Comparison of ENCODE assay signal across 8 mouse cellular contexts in the genomic region with DNA sequence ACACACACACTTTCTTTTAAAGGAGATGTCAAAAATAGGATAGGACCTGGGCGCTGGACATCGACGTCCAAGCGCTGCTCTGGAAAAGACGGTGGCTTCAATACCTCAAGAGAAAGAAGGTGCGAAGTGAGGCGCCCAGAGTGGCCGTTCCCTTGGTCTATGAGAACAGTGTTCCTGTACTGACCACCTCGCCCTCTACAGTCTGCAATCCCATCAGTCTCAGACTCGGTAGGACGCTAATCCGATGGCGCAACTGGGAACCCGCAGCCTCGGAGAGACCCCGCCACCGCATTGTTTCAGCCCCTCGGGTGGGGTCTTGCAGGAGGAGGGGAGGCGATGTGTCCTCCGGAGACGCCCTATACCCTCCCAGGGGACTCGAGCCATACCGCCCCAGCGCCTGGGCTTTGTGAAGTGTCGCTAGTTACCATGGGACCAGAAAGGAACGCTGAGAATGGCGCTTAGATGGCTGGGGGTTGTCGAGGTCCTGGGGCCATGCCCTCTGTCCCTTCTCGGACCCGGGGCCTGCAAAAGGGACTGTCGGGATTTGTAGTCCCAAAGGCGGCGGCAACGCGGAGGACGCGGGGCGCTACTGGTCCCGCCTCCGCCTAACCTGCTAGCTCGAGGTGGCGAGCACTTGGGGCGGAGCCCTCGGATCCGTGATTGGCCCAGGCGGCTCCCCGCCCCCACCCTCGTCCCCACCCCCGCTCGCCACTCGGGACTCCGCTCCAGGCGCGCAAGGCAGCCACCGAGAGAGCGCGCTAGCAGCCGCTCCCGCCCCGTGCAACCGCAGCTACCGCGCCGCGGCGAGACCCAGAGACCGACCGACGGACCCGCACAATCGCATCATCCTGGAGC. TPM values are rescaled to one million over a fixed set of nuclear protein-coding genes. Genes with fewer than 3 reads are reported as not detected.
DNase-seq lines count a peak whose midpoint lies in the region; ATAC-seq and TF ChIP-seq lines count a peak whose summit lies in the region.

Dpysl5 (plus strand) TSS at position 418 of the 855 bp plus-strand sequence.

- DNase-seq in ES-CJ7 (ENCODE audit: low read depth, low spot score) = peak; percentile 92
- peak; percentile 96 for DNase-seq in cerebellum, adult 11-12 months
- DNase-seq in forebrain, embryonic 14.5 days (ENCODE audit: low spot score) = peak; percentile 97
- peak; percentile 14 for DNase-seq in heart, postnatal 0 days (ENCODE audit: low spot score)
- peak; percentile 89 to 90 for DNase-seq in kidney, postnatal 36 days
- peak; percentile 23 to 40 (median 29) for DNase-seq in liver, embryonic 14.5 days (ENCODE audit: low read depth in 3 of 3, low spot score in 3 of 3)
- DNase-seq in neural tube, embryonic 10.5 days (ENCODE audit: extremely low spot score, low spot score) = peak; percentile 90
- DNase-seq in stomach, postnatal 0 days (ENCODE audit: low spot score) = peak; percentile 90

- H3K27me3 ChIP-seq in forebrain, embryonic 14.5 days (replicated peaks; ENCODE audit: control insufficient read depth, insufficient read depth, low read length) = no peaks in the 10 kb centered on the region
- peaks cover 64% of the 10 kb centered on the region for H3K27me3 ChIP-seq in heart, postnatal 0 days (ENCODE audit: control insufficient read depth, insufficient read depth, low read length)
- peaks cover 52% of the 10 kb centered on the region for H3K27me3 ChIP-seq in liver, embryonic 14.5 days (ENCODE audit: control insufficient read depth, insufficient read depth, low read length)
- peaks cover 8% of the 10 kb centered on the region; the same call in 1 of the 2 replicates for H3K27me3 ChIP-seq in stomach, postnatal 0 days (ENCODE audit: control insufficient read depth, insufficient read depth, low read length)

- H3K36me3 ChIP-seq in forebrain, embryonic 14.5 days (ENCODE audit: control insufficient read depth, insufficient read depth, low read length) = 0 out of 2 replicates have a peak, but pooled peaks cover 2% of the 10 kb centered on the region
- no peaks in the 10 kb centered on the region for H3K36me3 ChIP-seq in heart, postnatal 0 days (replicated peaks; ENCODE audit: control insufficient read depth, insufficient read depth, low read length)
- no peaks in the 10 kb centered on the region for H3K36me3 ChIP-seq in liver, embryonic 14.5 days (replicated peaks; ENCODE audit: control insufficient read depth, insufficient read depth, low read depth)
- no peaks in the 10 kb centered on the region for H3K36me3 ChIP-seq in stomach, postnatal 0 days (ENCODE audit: control insufficient read depth, insufficient read depth, low read length)

- TF ChIP-seq EP300 in heart, postnatal 0 days (IDR thresholded peaks at IDR 0.05; ENCODE audit: low read depth) = no peak
- TF ChIP-seq EP300 in liver, embryonic 14.5 days (IDR thresholded peaks at IDR 0.05; ENCODE audit: low read depth) = no peak
- no peak for TF ChIP-seq EP300 in stomach, postnatal 0 days (optimal IDR thresholded peaks at IDR 0.05)

- no peak for TF ChIP-seq CTCF in heart, postnatal 0 days (IDR thresholded peaks at IDR 0.05; ENCODE audit: low read depth)
- TF ChIP-seq CTCF in liver, embryonic 14.5 days (IDR thresholded peaks at IDR 0.05; ENCODE audit: low read depth) = no peak
- TF ChIP-seq CTCF in stomach, postnatal 0 days (IDR thresholded peaks at IDR 0.05; ENCODE audit: low read depth) = peak; percentile 32

- no peaks in the 10 kb centered on the region for H3K9me3 ChIP-seq in forebrain, embryonic 14.5 days (replicated peaks; ENCODE audit: control insufficient read depth, low read length)
- no peaks in the 10 kb centered on the region for H3K9me3 ChIP-seq in heart, postnatal 0 days (replicated peaks; ENCODE audit: control insufficient read depth, low read length)
- no peaks in the 10 kb centered on the region for H3K9me3 ChIP-seq in liver, embryonic 14.5 days (ENCODE audit: control insufficient read depth, low read length)
- H3K9me3 ChIP-seq in stomach, postnatal 0 days (ENCODE audit: control insufficient read depth, low read length) = no peaks in the 10 kb centered on the region

- H3K4me3 ChIP-seq in forebrain, embryonic 14.5 days (ENCODE audit: low read depth, low read length) = peak within 1 kb of the TSS; percentile 84
- peak within 1 kb of the TSS; percentile 42 for H3K4me3 ChIP-seq in heart, postnatal 0 days (ENCODE audit: low read depth, low read length)
- peak within 1 kb of the TSS; percentile 45 to 46 for H3K4me3 ChIP-seq in liver, embryonic 14.5 days (ENCODE audit: insufficient read depth in 1 of 2, low read depth in 2 of 2, low read length in 2 of 2)
- H3K4me3 ChIP-seq in stomach, postnatal 0 days (ENCODE audit: low read depth, low read length) = peak within 1 kb of the TSS; percentile 45

- peak within 1 kb of the TSS; percentile 89 for H3K4me2 ChIP-seq in forebrain, embryonic 14.5 days (ENCODE audit: low read length)
- peak within 1 kb of the TSS; percentile 68 for H3K4me2 ChIP-seq in heart, postnatal 0 days (ENCODE audit: low read depth, low read length)
- H3K4me2 ChIP-seq in liver, embryonic 14.5 days (ENCODE audit: low read depth) = peak within 1 kb of the TSS; percentile 65
- peak within 1 kb of the TSS; percentile 86 for H3K4me2 ChIP-seq in stomach, postnatal 0 days (replicated peaks; ENCODE audit: low read depth)

- H3K9ac ChIP-seq in forebrain, embryonic 14.5 days (ENCODE audit: low read length) = peak within 1 kb of the TSS; percentile 96
- H3K9ac ChIP-seq in heart, postnatal 0 days (replicated peaks; ENCODE audit: low read depth, low read length) = no peak within 1 kb of the TSS
- no peak within 1 kb of the TSS for H3K9ac ChIP-seq in liver, embryonic 14.5 days (replicated peaks)
- H3K9ac ChIP-seq in stomach, postnatal 0 days (ENCODE audit: low read length) = peak within 1 kb of the TSS; percentile 31; the same call in 1 of the 2 replicates

- H3K27ac ChIP-seq in forebrain, embryonic 14.5 days (ENCODE audit: low read depth, low read length) = peak within 1 kb of the TSS; percentile 92
- H3K27ac ChIP-seq in heart, postnatal 0 days (ENCODE audit: low read depth) = no peak within 1 kb of the TSS
- no peak within 1 kb of the TSS for H3K27ac ChIP-seq in liver, embryonic 14.5 days
- H3K27ac ChIP-seq in stomach, postnatal 0 days (replicated peaks) = no peak within 1 kb of the TSS

- WGBS in forebrain, embryonic 14.5 days = under 1% methylated on average over 63 of the region's 71 CpGs
- under 1% methylated on average over 67 of the region's 71 CpGs for WGBS in heart, postnatal 0 days
- 1% methylated on average over 63 of the region's 71 CpGs for WGBS in liver, embryonic 14.5 days (ENCODE audit: insufficient replicate concordance)
- WGBS in stomach, postnatal 0 days = 1% methylated on average over 71 of the region's 71 CpGs

- peak; percentile 92 for ATAC-seq in forebrain, embryonic 14.5 days
- peak; percentile 57 for ATAC-seq in heart, postnatal 0 days (ENCODE audit: insufficient read depth, low read depth)
- ATAC-seq in liver, embryonic 14.5 days (ENCODE audit: insufficient read depth) = peak; percentile 80
- ATAC-seq in stomach, postnatal 0 days (ENCODE audit: low FRiP score, low TSS enrichment) = peak; percentile 90

- H3K4me1 ChIP-seq in forebrain, embryonic 14.5 days (ENCODE audit: control insufficient read depth, insufficient read depth, low read length) = peaks cover 8% of the 10 kb centered on the region; the same call in 1 of the 2 replicates
- H3K4me1 ChIP-seq in heart, postnatal 0 days (ENCODE audit: control insufficient read depth, insufficient read depth) = peaks cover 16% of the 10 kb centered on the region
- H3K4me1 ChIP-seq in liver, embryonic 14.5 days (replicated peaks; ENCODE audit: control insufficient read depth in 2 of 2, insufficient read depth in 2 of 2, low read length in 1 of 2) = no peaks in the 10 kb centered on the region
- 0 out of 2 replicates have a peak, but pooled peaks cover 2% of the 10 kb centered on the region for H3K4me1 ChIP-seq in stomach, postnatal 0 days (replicated peaks; ENCODE audit: control insufficient read depth, insufficient read depth)

RNA-seq across cellular contexts. Expression of gene Dpysl5, which starts in this region (rescaled TPM):
- polyA plus RNA-seq in forebrain, embryonic 14.5 days (2014; fragmentation: Nextera tagmentation; extraction: Ambion mirVana) = 152 and 207 TPM in 2 replicates
- 3.7 and 4.7 TPM in 2 replicates for total RNA-seq in heart, postnatal 0 days (2014; rRNA removed; ENCODE audit: low replicate concordance)
- 0.71 and 0.83 TPM in 2 replicates for polyA plus RNA-seq in heart, postnatal 0 days (2015; fragmentation: Nextera tagmentation; extraction: Ambion mirVana)
- polyA plus RNA-seq in liver, embryonic 14.5 days (2012; rRNA removed) = 0.15 and 0.49 TPM in 2 replicates
- 0.10 and 0.23 TPM in 2 replicates for polyA plus RNA-seq in liver, embryonic 14.5 days (2014; fragmentation: Nextera tagmentation; extraction: Ambion mirVana)
- polyA plus RNA-seq in stomach, postnatal 0 days (2015; fragmentation: Nextera tagmentation; extraction: Ambion mirVana) = 1.7 and 2.3 TPM in 2 replicates

Comparison
In these comparisons a context has a peak if more than half of its experiments do, and no peak if none do; other contexts are left out.
1. RNA of gene Dpysl5 (polyA plus RNA-seq): 152 to 207 TPM in forebrain, embryonic 14.5 days; 1.7 to 2.3 TPM in stomach, postnatal 0 days, 0.71 to 0.83 TPM in heart, postnatal 0 days and 0.10 to 0.49 TPM in liver, embryonic 14.5 days; every median in the first group is over 10 times any median in the second.
2. Peak in DNase-seq, ATAC-seq, H3K4me3 ChIP-seq and H3K4me2 ChIP-seq in liver, embryonic 14.5 days; RNA of the gene not detected or under 1 TPM.
3. DNase-seq: peak in every context shown above with its lines; median percentile 97 in forebrain, embryonic 14.5 days; 96 in cerebellum, adult 11-12 months; 92 in ES-CJ7; 90 in neural tube, embryonic 10.5 days; 90 in stomach, postnatal 0 days; 90 in kidney, postnatal 36 days; 29 in liver, embryonic 14.5 days; 14 in heart, postnatal 0 days.
4. H3K9ac ChIP-seq: peak in forebrain, embryonic 14.5 days (single experiment) and stomach, postnatal 0 days (single experiment); none in heart, postnatal 0 days (single experiment) and liver, embryonic 14.5 days (single experiment).
5. Peak in every context shown above with its lines, with median percentiles within 50 percentile points of each other: ATAC-seq, H3K4me2 ChIP-seq and H3K4me3 ChIP-seq.